Mouse (Mus musculus): ENCODE measurements around the gene Mup8. TPM values are rescaled to one million over a fixed set of nuclear protein-coding genes. Genes with fewer than 3 reads are reported as not detected.

Mup8 gene
- not detected for polyA plus RNA-seq (2014; fragmentation: Illumina TruSeq; extraction: RNeasy Lipid Tissue Mini Kit (QIAGEN cat#74804); ENCODE audit: insufficient read depth, low read depth, low replicate concordance)

DNA sequence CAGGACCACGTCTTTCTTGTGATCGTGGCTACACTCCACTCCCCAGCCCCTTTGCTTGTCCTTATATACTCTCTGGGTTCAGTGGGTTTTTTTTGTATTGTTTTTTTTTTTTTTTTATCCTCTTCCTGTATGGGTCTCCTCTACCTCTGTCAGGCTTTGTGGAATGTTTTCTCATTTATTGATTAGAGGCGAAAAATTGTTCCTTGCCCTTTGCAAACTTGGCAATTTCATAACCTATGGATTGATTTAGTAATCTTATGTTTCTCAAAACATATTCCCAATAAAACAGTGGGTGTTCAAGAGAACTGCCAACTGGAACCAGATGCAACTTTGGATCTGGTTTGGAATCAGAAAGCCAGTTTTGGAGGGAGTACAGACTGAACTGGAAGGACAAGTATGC is at the start of gene Mup8:
Gene Mup8 (minus strand): TSS at position 101 of the 400 bp plus-strand sequence.

Other genes with a start within 250 kb of the Mup8 start
- not detected for gene Mup7, start 152.1 kb downstream of the Mup8 start, polyA plus RNA-seq (2014; fragmentation: Illumina TruSeq; extraction: RNeasy Lipid Tissue Mini Kit (QIAGEN cat#74804); ENCODE audit: insufficient read depth, low read depth, low replicate concordance)
- not detected for gene Mup2, start 68.3 kb downstream of the Mup8 start, polyA plus RNA-seq (2014; fragmentation: Illumina TruSeq; extraction: RNeasy Lipid Tissue Mini Kit (QIAGEN cat#74804); ENCODE audit: insufficient read depth, low read depth, low replicate concordance)
- gene Mup9, start 199.4 kb upstream of the Mup8 start, polyA plus RNA-seq (2014; fragmentation: Illumina TruSeq; extraction: RNeasy Lipid Tissue Mini Kit (QIAGEN cat#74804); ENCODE audit: insufficient read depth, low read depth, low replicate concordance): not detected